Mouse (Mus musculus) brain, embryonic 14.5 days (tissue): ENCODE data around the gene Ceacam18. TPM values are rescaled to one million over a fixed set of nuclear protein-coding genes. Genes with fewer than 3 reads are reported as not detected.
"Not testable (repeated sequence)": the region's sequence is repeated elsewhere in the genome, so short reads cannot be mapped to it uniquely, and the experiment has no call there.

Experiments
- DNase-seq: peaks from one replicate; pipeline ENCODE4 v3.0.0-alpha.2; 2011; ENCODE audit warnings: low read depth
- CTCF ChIP-seq: fragments of 200-500 bp; IDR thresholded peaks from 2 replicates; pipeline ENCODE4 v1.5.1; 2012; ENCODE audit warnings: inconsistent platforms, mild to moderate bottlenecking, moderate library complexity, borderline replicate concordance; ENCODE audit not compliant: insufficient read depth, insufficient read length; ENCODE audit errors: extremely low read depth
- POLR2A ChIP-seq: fragments of 200-500 bp; IDR thresholded peaks from 2 replicates; pipeline ENCODE4 v1.6.1; 2012; ENCODE audit warnings: mild to moderate bottlenecking, inconsistent platforms, borderline replicate concordance; ENCODE audit not compliant: poor library complexity, insufficient read depth, insufficient read length, severe bottlenecking; ENCODE audit errors: extremely low read depth
- polyA plus RNA-seq: library from polyadenylated mRNA; depleted of rRNA; stranded (reverse); fragments of >200 nt; gene quantifications from 2 replicates; pipeline ENCODE4 v1.2.3, GENCODE M21; 2012

Gene Ceacam18
- polyA plus RNA-seq, 1 experiment, result 0.05 TPM

GRCm38 (mm10) chr7:43625794-43626422, 8.6 kb upstream of the Ceacam18 start:
- TF ChIP-seq POLR2A, result no peak
- TF ChIP-seq CTCF, result no peak
- no peak for DNase-seq

GRCm38 (mm10) chr7:43633940-43634339, 567 bp upstream of the Ceacam18 start:
- no peak for DNase-seq
- no peak for TF ChIP-seq CTCF

GRCm38 (mm10) chr7:43636194-43636593, 1.7 kb downstream of the Ceacam18 start:
- no peak for DNase-seq
- TF ChIP-seq POLR2A, result no peak
- TF ChIP-seq CTCF, result no peak

GRCm38 (mm10) chr7:43637118-43637517, 2.6 kb downstream of the Ceacam18 start:
- DNase-seq, result no peak
- no peak for TF ChIP-seq POLR2A
- no peak for TF ChIP-seq CTCF

- TF ChIP-seq CTCF, result no peak
- no peak for TF ChIP-seq POLR2A
- no peak for DNase-seq
Observed at GRCm38 (mm10) chr7:43642587-43642986, 8.1 kb downstream of the Ceacam18 start.

- no peak for TF ChIP-seq CTCF
Observed at GRCm38 (mm10) chr7:43643046-43643652, 8.6 kb downstream of the Ceacam18 start.

DNA sequence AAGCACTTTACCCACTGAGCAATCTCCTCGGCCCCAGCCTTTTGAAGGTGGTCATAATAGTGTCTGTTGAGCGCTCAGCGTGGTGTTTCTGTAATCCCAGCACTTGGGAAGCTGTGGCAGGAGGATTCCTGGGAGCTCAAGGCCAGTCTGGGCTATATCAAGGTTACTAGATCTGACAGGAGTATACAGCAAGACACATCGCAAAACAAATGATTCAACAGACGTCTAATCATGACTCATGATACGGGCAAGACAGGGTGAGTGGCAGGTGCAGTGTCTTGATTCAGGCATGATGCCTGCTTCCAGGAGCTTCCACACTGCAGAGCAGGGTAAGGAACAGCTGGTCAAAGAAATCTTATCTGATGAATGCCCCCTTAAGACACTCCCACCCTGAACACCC, 18.2 kb downstream of the Ceacam18 start:
- no peak for DNase-seq
- TF ChIP-seq POLR2A, result no peak

More at GRCm38 (mm10) chr7:43643046-43643652, 8.6 kb downstream of the Ceacam18 start:
- no peak for DNase-seq

GRCm38 (mm10) chr7:43654519-43654918, 20.0 kb downstream of the Ceacam18 start:
- no peak for TF ChIP-seq POLR2A
- TF ChIP-seq CTCF, result no peak
- DNase-seq, result no peak

GRCm38 (mm10) chr7:43656232-43656631, 21.7 kb downstream of the Ceacam18 start:
- DNase-seq, result no peak
- TF ChIP-seq POLR2A (no peak), CTCF (no peak)

- no peak for DNase-seq
- no peak for TF ChIP-seq POLR2A
- no peak for TF ChIP-seq CTCF
Observed at GRCm38 (mm10) chr7:43660002-43660401, 25.5 kb downstream of the Ceacam18 start, which contains the start of gene Siglece. TSS of gene Siglece (minus strand) at chr7:43660161.

DNA sequence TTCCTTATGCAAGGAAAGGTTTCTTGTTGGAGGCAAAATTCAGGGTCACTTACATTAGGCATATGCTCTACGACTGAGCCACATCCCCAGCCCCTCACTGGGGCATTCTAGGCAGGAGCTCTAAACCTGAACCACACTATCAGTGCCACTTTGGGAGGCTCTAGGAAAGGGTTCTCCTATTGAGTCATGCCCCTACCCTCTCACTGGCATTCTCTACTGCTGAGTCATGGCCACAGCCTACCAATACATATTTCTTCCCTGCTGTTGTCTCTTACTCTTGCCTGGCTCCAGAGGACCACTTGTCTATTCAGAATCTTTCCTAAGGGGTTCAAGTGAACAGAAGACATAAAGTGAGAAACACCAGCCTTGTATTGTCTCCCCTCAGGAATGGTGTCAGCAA, 28.3 kb downstream of the Ceacam18 start:
- DNase-seq, result no peak
- TF ChIP-seq POLR2A (no peak), CTCF (no peak)

GRCm38 (mm10) chr7:43667221-43667620, 32.7 kb downstream of the Ceacam18 start:
- DNase-seq, result not testable (repeated sequence)

GRCm38 (mm10) chr7:43668582-43668981, 34.1 kb downstream of the Ceacam18 start:
- TF ChIP-seq POLR2A, result no peak
- TF ChIP-seq CTCF, result peak; percentile 40; the same call in 1 of the 2 replicates
- DNase-seq, result peak; percentile 5
